Mouse (Mus musculus) Muller cell, postnatal 12 days (primary cell): ENCODE data around the gene T.
"Not testable (repeated sequence)": the region's sequence is repeated elsewhere in the genome, so short reads cannot be mapped to it uniquely, and the experiment has no call there.

Experiments used
- DNase-seq: peaks from one replicate; pipeline ENCODE4 v3.0.0-alpha.2; 2015; ENCODE audit errors: inconsistent ontology term

Gene T

DNA sequence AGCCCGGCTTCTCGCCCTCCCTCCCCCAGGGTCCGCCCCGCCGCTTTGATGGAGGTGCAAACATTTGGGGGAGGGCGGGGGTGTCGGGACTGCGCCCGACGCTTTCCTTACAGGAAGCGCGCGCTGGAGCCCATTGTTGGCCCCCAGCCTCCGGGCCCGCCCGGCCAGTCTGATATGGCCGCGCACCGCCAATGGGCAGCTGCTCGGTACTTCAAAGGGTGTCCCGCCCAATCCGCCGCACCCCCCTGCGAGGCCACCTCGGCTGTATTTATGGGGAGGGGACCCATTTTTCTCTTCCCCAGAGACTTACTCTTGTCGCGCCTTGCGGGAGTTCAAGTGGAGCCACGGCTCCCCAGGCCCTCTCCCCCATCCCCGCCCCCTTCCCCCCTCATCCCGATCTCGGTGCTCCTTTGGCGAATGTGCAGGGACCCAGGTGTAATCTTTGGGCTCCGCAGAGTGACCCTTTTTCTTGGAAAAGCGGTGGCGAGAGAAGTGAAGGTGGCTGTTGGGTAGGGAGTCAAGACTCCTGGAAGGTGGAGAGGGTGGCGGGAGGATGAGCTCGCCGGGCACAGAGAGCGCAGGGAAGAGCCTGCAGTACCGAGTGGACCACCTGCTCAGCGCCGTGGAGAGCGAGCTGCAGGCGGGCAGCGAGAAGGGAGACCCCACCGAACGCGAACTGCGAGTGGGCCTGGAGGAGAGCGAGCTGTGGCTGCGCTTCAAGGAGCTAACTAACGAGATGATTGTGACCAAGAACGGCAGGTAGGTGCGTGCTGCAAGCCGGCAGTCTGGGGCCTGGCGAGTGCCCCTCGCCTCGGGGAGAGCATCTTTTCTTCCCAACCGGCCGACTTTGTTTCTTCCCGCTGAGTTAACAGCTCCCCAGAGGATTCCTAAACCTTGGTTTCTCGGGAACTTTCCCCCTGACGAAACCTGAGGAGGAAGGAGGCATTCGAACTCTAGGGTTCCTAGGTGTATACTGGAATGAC is at the start of gene T:
Gene T, plus strand, starts transcription at position 446 of the 983 bp plus-strand sequence.
- DNase-seq, result no peak

DNA sequence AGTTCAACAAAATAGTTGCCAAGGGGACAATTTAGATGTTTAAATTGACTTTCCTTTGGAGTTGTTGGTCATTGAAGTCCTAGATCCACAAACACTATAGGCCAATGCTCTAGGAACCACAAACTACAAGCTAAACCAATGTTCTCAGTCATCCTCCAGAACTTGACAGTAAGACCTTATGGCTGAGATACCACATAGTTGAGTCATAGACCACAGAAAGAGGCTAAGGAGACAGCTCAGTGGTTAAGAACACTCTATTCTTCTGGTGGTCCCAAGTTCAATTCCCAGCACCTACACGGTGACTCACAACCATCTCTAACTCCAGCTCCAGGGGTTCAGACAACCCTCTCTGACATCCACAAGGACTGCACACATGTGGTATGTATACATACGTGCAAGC is 48.8 kb upstream of the T start:
- no peak for DNase-seq

GRCm38 (mm10) chr17:8388463-8388862 is 45.8 kb upstream of the T start:
- DNase-seq, result no peak

GRCm38 (mm10) chr17:8388990-8389789 is 45.0 kb upstream of the T start:
- DNase-seq, result peak; percentile 37

DNA sequence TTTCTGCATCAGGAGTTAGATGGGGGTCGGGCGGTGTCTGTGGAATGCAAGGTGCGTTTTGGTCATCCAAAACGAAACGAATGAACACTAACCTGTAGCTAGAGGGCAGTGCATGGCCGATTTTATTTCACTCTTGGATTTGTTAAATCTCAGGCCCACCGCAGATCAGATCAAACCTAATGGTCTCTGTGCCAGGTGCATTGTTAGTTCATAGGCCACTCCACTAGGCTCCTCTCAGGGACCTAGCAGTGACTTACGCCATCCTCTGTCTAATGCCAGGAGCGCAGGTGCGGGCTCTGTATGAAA is 44.5 kb upstream of the T start:
- no peak for DNase-seq

DNA sequence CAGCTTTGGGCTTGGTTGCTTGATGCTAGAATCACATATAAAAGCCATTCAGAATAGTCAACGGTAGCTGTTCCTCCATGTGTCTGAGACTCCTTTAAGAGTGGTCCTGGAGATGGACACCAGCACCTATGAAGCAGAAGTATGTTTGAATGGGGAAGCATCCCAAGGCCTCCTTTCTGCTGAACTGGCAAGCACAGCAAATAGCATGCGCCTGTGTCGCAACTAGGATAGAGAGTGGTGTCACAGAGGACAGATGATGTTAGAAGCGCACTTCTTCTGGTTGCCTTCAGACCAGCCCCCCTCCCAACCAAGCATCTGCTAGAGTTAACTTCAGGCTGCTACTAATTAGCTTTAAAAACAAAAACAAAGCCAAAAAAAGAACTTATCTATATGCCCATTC is 43.7 kb upstream of the T start:
- no peak for DNase-seq

- no peak for DNase-seq
Measured at GRCm38 (mm10) chr17:8396371-8396770, 37.9 kb upstream of the T start.

DNA sequence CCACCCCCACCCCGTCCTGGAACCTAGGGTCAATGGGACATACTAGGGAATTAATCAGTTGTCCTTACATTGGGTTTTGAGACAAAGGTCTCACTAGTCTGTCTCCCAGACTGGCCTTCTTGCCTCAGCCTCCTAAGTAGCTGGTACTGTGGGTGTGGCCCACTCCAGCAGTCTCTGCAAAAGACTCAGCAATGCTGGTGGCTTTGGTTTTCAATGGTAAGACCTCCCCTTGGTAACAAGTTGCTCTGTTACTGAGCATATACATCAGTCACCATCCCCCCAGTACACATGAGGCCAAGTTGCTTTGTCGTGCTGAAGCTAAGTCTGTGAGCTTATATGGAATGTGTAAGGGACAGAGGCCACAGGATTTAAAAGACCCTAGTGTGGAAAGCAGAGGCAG is 36.3 kb upstream of the T start:
- DNase-seq, result no peak

GRCm38 (mm10) chr17:8403932-8404331 is 30.3 kb upstream of the T start:
- DNase-seq, result not testable (repeated sequence)

- DNase-seq, result no peak
Measured at GRCm38 (mm10) chr17:8406285-8406684, 27.9 kb upstream of the T start.

- DNase-seq, result not testable (repeated sequence)
Measured at GRCm38 (mm10) chr17:8408002-8408401, 26.2 kb upstream of the T start.

GRCm38 (mm10) chr17:8408589-8409295 is 25.5 kb upstream of the T start:
- no peak for DNase-seq

DNA sequence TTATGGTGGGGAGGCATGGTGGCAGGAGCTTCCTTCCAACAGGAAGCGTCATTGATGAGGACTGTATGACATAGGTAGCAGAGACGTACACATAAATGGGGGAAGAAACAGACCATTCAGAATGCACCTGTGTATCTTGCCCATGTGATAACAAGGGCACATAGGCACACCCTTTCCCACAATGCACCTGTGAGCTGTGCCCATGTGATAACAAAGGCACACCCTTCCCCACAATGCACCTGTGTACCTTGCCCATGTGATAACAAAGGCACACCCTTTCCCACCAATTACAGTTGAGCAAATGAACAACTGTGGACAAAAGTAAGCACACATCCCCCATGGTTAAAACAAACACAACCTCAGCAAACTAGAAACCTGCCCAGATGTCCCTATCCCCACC is 23.9 kb upstream of the T start:
- DNase-seq, result no peak

DNA sequence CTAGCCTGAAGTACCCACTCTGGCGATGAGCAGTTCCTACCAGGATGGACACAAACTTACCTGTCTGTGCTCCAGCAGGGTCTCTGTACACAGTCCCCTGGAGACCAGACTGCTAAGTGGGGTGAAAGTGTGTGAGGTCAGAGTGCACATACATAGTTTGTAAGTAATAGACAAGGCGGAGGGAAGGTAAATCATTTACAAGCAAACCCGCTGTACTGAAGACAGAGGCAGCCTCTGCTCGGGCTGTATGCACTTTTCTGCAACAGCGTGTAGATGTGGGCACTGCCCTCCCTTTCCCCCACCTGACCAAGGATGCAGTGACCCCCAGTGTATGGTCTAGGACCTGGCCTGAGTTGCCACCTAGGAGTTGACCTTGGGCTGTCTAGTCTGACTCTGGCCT is 20.6 kb upstream of the T start:
- no peak for DNase-seq

DNA sequence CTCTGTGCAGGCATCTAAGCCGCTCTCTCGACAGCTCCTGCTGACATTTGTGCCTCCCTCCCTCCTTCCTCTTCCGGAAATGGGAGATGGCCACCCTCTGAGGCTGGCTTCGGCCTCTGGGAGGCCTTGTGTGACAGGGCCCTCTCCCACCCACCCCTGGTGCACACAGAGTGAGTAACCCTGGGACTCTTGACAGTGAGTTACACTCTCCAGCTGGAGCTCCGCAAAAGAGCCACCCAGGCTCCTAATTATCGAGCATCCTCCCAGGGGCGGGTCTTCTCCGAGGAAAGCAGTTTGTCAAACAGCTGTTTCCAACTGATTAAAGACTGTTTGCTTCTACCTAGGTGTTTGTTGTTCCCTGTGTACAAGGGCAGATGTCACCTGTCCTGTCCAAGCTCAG is 18.7 kb upstream of the T start:
- no peak for DNase-seq

DNA sequence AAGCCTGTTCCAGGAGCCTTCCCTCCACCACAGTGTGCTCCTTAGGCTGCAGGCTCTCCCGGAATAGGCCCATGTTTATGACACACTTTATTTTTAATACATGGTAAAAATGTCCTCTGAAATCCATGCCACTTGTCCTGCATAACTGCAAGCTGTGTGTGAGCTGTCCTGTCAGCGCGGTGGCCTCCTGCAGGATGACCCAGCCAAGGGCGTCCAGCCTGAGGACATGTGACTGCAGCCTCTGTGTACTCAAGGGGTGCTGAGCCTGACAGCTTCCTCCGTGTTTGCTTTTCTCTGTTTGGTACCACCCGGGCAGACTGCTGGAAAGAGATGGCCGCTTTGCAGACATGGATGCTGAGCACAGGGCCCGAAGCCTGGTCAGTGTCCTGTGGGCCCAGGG is 17.4 kb upstream of the T start:
- DNase-seq, result no peak

DNA sequence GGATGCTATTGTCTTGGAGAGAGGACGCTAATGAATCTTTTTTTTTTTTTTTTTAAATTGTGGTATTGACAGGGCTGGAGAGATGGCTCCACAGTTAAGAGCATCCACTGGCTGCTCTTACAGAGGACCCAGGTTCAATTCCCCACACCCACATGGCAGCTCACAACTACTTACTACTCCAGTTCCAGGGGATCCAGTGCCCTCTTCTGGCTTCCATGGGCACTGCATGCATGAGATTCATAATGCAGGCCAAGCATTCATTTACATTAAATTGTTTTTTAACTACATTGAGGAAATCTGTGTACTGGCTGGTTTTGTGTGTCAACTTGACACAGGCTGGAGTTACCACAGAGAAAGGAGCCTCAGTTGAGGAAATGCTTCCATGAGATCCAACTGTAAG is 13.5 kb upstream of the T start:
- no peak for DNase-seq

DNA sequence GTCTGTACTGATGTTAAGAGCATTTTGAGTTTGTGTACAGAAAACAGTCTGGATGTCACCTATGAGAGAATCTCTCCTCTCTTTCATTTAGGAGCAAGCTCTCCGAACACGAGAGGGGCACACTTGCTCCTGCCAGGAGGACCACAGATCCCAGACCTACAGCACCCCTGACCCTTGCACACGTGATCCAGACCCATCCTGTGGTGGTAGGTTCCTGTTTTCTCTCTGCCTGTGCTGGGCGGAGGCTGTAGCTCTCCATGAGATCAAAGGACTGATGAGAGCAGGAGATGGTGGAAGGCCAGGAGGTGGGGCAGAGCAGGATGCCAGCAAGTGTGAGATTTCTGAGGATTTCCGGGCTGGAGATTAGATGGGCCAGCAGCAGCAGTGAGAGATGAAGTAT is 12.7 kb upstream of the T start:
- DNase-seq, result no peak

- DNase-seq, result no peak
Measured at GRCm38 (mm10) chr17:8423283-8423682, 10.9 kb upstream of the T start.

GRCm38 (mm10) chr17:8429436-8429835 is 4.8 kb upstream of the T start:
- no peak for DNase-seq

GRCm38 (mm10) chr17:8429896-8430295 is 4.3 kb upstream of the T start:
- DNase-seq, result no peak

- no peak for DNase-seq
Measured at GRCm38 (mm10) chr17:8432179-8432800, 1.9 kb upstream of the T start.
